Mouse (Mus musculus) olfactory bulb, adult 2 months (tissue): ENCODE results near the gene Slco3a1.

ENCODE experiments used
- CTCF ChIP-seq: fragments of 200-500 bp; IDR thresholded peaks from 2 replicates; pipeline ENCODE4 v1.5.1; 2012; ENCODE audit warnings: low read depth, mild to moderate bottlenecking, low read length, moderate library complexity; ENCODE audit not compliant: insufficient read depth
- POLR2A ChIP-seq: fragments of 200-500 bp; IDR thresholded peaks from 2 replicates; pipeline ENCODE4 v1.6.1; 2012; ENCODE audit warnings: mild to moderate bottlenecking, low read depth, low read length, moderate library complexity; ENCODE audit not compliant: insufficient read depth

DNA sequence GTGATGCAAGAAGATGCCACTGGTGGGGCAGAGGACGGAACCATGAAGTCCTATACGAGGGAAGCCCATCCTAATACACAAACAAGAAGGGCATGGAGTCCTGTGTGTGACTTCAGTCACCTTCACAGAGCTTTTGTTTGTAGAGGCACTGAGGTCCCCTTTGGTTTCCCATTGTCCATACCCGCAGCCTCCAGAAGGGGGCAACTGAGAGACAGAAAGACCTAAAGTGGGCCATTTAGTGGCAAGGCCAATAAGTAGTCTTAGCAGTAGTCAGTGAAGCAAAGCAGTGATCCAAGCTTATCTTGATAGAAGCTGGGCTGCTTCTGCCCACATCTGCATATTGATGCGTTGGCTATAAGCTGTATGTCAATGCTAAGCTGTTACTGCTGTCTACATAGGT is 184.9 kb downstream of the Slco3a1 start:
- TF ChIP-seq CTCF, result no peak
- TF ChIP-seq POLR2A, result no peak
